Mouse (Mus musculus): ENCODE results near the gene Cmtr1. TPM values are rescaled to one million over a fixed set of nuclear protein-coding genes. Genes with fewer than 3 reads are reported as not detected.

Gene Cmtr1
- polyA plus RNA-seq, 1 experiment, result 90.6 TPM

- WGBS, result 94% methylated on average over 7 of the region's 7 CpGs
- no peak overlapping the region for H3K27ac ChIP-seq (ENCODE audit: control insufficient read depth, insufficient read depth, low read depth, low read length, poor library complexity)
These were observed 40.2 kb downstream of the Cmtr1 start for GRCm38 (mm10) chr17:29700573-29700972.

GRCm38 (mm10) chr17:29702938-29703710 lies 42.7 kb downstream of the Cmtr1 start:
- 49% methylated on average over 4 of the region's 4 CpGs for WGBS
- H3K27ac ChIP-seq (ENCODE audit: control insufficient read depth, insufficient read depth, low read depth, low read length, poor library complexity), result no peak overlapping the region
- H3K4me3 ChIP-seq (replicated peaks; ENCODE audit: control insufficient read depth, low read depth, low read length), result no peak overlapping the region
- no peak for TF ChIP-seq POLR2A (IDR thresholded peaks at IDR 0.05; ENCODE audit: borderline replicate concordance, control insufficient read depth, low read depth, low read length)
- H3K4me1 ChIP-seq (ENCODE audit: control insufficient read depth, insufficient read depth, low read length), result no peaks in the 10 kb centered on the region

More at GRCm38 (mm10) chr17:29700573-29700972, 40.2 kb downstream of the Cmtr1 start:
- Histone ChIP-seq H3K4me3 (replicated peaks; ENCODE audit: control insufficient read depth, low read depth, low read length) (no peak overlapping the region), H3K4me1 (ENCODE audit: control insufficient read depth, insufficient read depth, low read length) (no peaks in the 10 kb centered on the region)
- TF ChIP-seq POLR2A (IDR thresholded peaks at IDR 0.05; ENCODE audit: borderline replicate concordance, control insufficient read depth, low read depth, low read length), result 0 out of 2 replicates have a peak, but pooled peaks have one; percentile 10
- no peak for TF ChIP-seq CTCF (IDR thresholded peaks at IDR 0.05; ENCODE audit: control insufficient read depth, insufficient read depth, low read length)

GRCm38 (mm10) chr17:29704781-29705180 lies 44.4 kb downstream of the Cmtr1 start:
- Histone ChIP-seq H3K4me1 (ENCODE audit: control insufficient read depth, insufficient read depth, low read length) (no peaks in the 10 kb centered on the region), H3K4me3 (replicated peaks; ENCODE audit: control insufficient read depth, low read depth, low read length) (no peak overlapping the region), H3K27ac (ENCODE audit: control insufficient read depth, insufficient read depth, low read depth, low read length, poor library complexity) (no peak overlapping the region)
- 47% methylated on average over 3 of the region's 3 CpGs for WGBS
- TF ChIP-seq CTCF (IDR thresholded peaks at IDR 0.05; ENCODE audit: control insufficient read depth, insufficient read depth, low read length) (peak; percentile 86), POLR2A (IDR thresholded peaks at IDR 0.05; ENCODE audit: borderline replicate concordance, control insufficient read depth, low read depth, low read length) (no peak)

GRCm38 (mm10) chr17:29705881-29706280 lies 45.5 kb downstream of the Cmtr1 start:
- Histone ChIP-seq H3K4me1 (ENCODE audit: control insufficient read depth, insufficient read depth, low read length) (no peaks in the 10 kb centered on the region), H3K4me3 (replicated peaks; ENCODE audit: control insufficient read depth, low read depth, low read length) (no peak overlapping the region), H3K27ac (ENCODE audit: control insufficient read depth, insufficient read depth, low read depth, low read length, poor library complexity) (no peak overlapping the region)
- no peak for TF ChIP-seq CTCF (IDR thresholded peaks at IDR 0.05; ENCODE audit: control insufficient read depth, insufficient read depth, low read length)
- TF ChIP-seq POLR2A (IDR thresholded peaks at IDR 0.05; ENCODE audit: borderline replicate concordance, control insufficient read depth, low read depth, low read length), result no peak
- WGBS, result 79% methylated on average over 5 of the region's 5 CpGs

- Histone ChIP-seq H3K27ac (ENCODE audit: control insufficient read depth, insufficient read depth, low read depth, low read length, poor library complexity) (no peak overlapping the region), H3K4me3 (replicated peaks; ENCODE audit: control insufficient read depth, low read depth, low read length) (no peak overlapping the region), H3K4me1 (ENCODE audit: control insufficient read depth, insufficient read depth, low read length) (no peaks in the 10 kb centered on the region; the same call in 1 of the 2 replicates)
- WGBS, result 86% methylated on average over 5 of the region's 5 CpGs
- TF ChIP-seq POLR2A (IDR thresholded peaks at IDR 0.05; ENCODE audit: borderline replicate concordance, control insufficient read depth, low read depth, low read length) (no peak), CTCF (IDR thresholded peaks at IDR 0.05; ENCODE audit: control insufficient read depth, insufficient read depth, low read length) (no peak)
These were observed 46.7 kb downstream of the Cmtr1 start for GRCm38 (mm10) chr17:29706981-29707545.

- Histone ChIP-seq H3K4me3 (replicated peaks; ENCODE audit: control insufficient read depth, low read depth, low read length) (no peak overlapping the region), H3K4me1 (ENCODE audit: control insufficient read depth, insufficient read depth, low read length) (no peaks in the 10 kb centered on the region; the same call in 1 of the 2 replicates), H3K27ac (ENCODE audit: control insufficient read depth, insufficient read depth, low read depth, low read length, poor library complexity) (no peak overlapping the region)
- 47% methylated on average over 5 of the region's 5 CpGs for WGBS
- TF ChIP-seq CTCF (IDR thresholded peaks at IDR 0.05; ENCODE audit: control insufficient read depth, insufficient read depth, low read length), result no peak
- no peak for TF ChIP-seq POLR2A (IDR thresholded peaks at IDR 0.05; ENCODE audit: borderline replicate concordance, control insufficient read depth, low read depth, low read length)
These were observed 48.4 kb downstream of the Cmtr1 start for GRCm38 (mm10) chr17:29708783-29709182.

GRCm38 (mm10) chr17:29710562-29711044 lies 50.2 kb downstream of the Cmtr1 start:
- no peak overlapping the region for H3K27ac ChIP-seq (ENCODE audit: control insufficient read depth, insufficient read depth, low read depth, low read length, poor library complexity)
- TF ChIP-seq CTCF (IDR thresholded peaks at IDR 0.05; ENCODE audit: control insufficient read depth, insufficient read depth, low read length) (no peak), POLR2A (IDR thresholded peaks at IDR 0.05; ENCODE audit: borderline replicate concordance, control insufficient read depth, low read depth, low read length) (no peak)
- H3K4me1 ChIP-seq (ENCODE audit: control insufficient read depth, insufficient read depth, low read length), result no peaks in the 10 kb centered on the region; the same call in 1 of the 2 replicates
- 84% methylated on average over 11 of the region's 11 CpGs for WGBS
- no peak overlapping the region for H3K4me3 ChIP-seq (replicated peaks; ENCODE audit: control insufficient read depth, low read depth, low read length)

- no peak overlapping the region for H3K4me3 ChIP-seq (replicated peaks; ENCODE audit: control insufficient read depth, low read depth, low read length)
- H3K4me1 ChIP-seq (ENCODE audit: control insufficient read depth, insufficient read depth, low read length), result peaks cover 2% of the 10 kb centered on the region; the same call in 1 of the 2 replicates
- no peak overlapping the region for H3K27ac ChIP-seq (ENCODE audit: control insufficient read depth, insufficient read depth, low read depth, low read length, poor library complexity)
- 84% methylated on average over 19 of the region's 19 CpGs for WGBS
- TF ChIP-seq CTCF (IDR thresholded peaks at IDR 0.05; ENCODE audit: control insufficient read depth, insufficient read depth, low read length) (no peak), POLR2A (IDR thresholded peaks at IDR 0.05; ENCODE audit: borderline replicate concordance, control insufficient read depth, low read depth, low read length) (no peak)
These were observed 50.8 kb downstream of the Cmtr1 start for GRCm38 (mm10) chr17:29711076-29711744.
